Mouse (Mus musculus) brain, embryonic 14.5 days (tissue): ENCODE results near the gene Timm44. TPM values are rescaled to one million over a fixed set of nuclear protein-coding genes. Genes with fewer than 3 reads are reported as not detected.

Experiments used
- DNase-seq: peaks from one replicate; pipeline ENCODE4 v3.0.0-alpha.2; 2011; ENCODE audit warnings: low read depth
- CTCF ChIP-seq: fragments of 200-500 bp; IDR thresholded peaks from 2 replicates; pipeline ENCODE4 v1.5.1; 2012; ENCODE audit warnings: inconsistent platforms, mild to moderate bottlenecking, moderate library complexity, borderline replicate concordance; ENCODE audit not compliant: insufficient read depth, insufficient read length; ENCODE audit errors: extremely low read depth
- POLR2A ChIP-seq: fragments of 200-500 bp; IDR thresholded peaks from 2 replicates; pipeline ENCODE4 v1.6.1; 2012; ENCODE audit warnings: mild to moderate bottlenecking, inconsistent platforms, borderline replicate concordance; ENCODE audit not compliant: poor library complexity, insufficient read depth, insufficient read length, severe bottlenecking; ENCODE audit errors: extremely low read depth
- polyA plus RNA-seq: library from polyadenylated mRNA; depleted of rRNA; stranded (reverse); fragments of >200 nt; gene quantifications from 2 replicates; pipeline ENCODE4 v1.2.3, GENCODE M21; 2012; rRNA removed

Gene Timm44
- polyA plus RNA-seq, 1 experiment, result 76.3 TPM

DNA sequence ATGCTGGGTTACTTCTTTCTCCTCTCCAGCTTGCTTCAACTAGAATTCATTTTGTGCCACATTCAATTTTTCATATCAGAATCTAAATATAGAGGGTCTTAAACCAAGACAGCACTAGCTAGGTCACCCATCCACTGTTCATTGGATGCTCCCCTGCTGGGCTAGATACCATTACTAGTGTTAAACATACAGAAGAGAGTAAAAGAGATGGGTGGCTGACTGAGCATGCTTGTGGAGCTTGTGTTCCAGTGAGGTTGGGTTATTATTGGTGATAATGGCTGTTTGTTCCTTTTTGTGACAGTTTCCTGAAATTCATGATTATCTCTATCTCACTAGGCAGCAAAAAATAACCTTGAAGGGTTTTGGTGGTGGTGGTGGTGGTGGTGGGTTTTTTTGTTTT is 53.7 kb downstream of the Timm44 start:
- no peak for TF ChIP-seq CTCF
- no peak for TF ChIP-seq POLR2A
- no peak for DNase-seq

GRCm38 (mm10) chr8:4219617-4220016 is 56.1 kb downstream of the Timm44 start:
- TF ChIP-seq POLR2A, result no peak
- no peak for TF ChIP-seq CTCF
- DNase-seq, result no peak

DNA sequence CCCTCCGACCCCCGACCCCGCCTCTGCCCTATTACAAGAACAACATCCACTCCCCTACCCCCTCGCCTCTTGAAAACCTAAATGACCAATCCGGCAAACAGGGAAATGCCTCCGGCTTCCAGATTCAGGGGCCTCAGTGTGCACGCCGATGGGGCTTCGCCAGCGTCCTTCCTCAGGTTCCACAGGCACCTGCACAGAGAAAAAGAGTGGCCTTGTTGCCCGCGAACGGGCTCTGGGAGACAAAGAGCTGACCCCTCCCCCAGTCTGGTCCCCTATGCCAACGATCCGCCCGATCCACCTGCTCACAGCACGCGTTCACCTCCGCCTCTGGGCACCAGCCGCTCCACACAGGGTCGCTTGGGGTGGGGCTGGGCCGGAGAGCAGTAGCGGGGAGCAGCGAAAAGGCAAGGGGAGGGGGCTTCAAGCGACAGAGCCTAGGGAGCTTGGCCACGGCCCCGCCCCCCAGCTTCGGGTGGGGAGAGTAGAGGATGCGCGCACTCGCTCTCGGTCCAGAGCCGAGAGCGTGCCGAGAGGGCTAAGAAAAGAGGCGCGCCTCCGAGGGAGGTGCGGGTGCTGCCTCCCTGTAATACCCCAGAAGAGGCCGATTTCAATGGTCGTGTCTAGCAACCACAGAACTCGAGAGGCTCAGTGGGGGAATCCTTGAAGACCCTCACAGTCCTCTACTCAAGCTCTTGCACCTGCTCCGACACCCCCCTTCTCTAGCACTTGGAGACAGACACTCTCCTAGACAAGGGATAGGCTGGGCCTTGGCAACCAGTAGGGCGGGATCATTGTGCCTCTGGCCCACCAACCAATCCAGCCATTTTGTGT is 58.7 kb downstream of the Timm44 start, which contains the start of gene Prr36:
TSS of gene Prr36 (minus strand) at position 669 of the 831 bp plus-strand sequence.
- TF ChIP-seq POLR2A (peak; percentile 59; the same call in 1 of the 2 replicates), CTCF (no peak)
- DNase-seq, result peak; percentile 96

DNA sequence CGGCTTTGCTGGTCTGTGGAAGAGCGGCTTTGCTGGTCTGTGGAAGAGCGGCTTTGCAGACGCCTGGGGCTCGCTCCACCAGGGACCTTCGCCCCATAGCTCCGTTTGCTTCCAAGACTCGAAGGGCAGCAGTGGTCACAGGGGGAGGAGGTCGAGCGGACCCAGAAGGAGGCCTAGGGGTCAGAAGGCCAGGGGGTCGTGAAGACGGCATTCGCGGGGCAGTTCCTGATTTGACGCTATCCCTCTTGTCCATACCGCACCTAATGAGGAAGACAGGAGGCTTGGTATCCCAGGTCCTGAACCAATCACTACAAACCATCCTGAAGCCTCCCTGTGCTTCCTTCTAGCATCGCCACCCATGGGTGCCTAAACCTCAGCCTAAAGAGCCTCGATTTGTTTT is 59.4 kb downstream of the Timm44 start:
- TF ChIP-seq CTCF (no peak), POLR2A (no peak)

GRCm38 (mm10) chr8:4214006-4214980 is 61.4 kb downstream of the Timm44 start:
- DNase-seq, result peak; percentile 61
- no peak for TF ChIP-seq POLR2A
- TF ChIP-seq CTCF, result no peak

More for the DNA sequence above, 59.4 kb downstream of the Timm44 start:
- DNase-seq, result no peak

DNA sequence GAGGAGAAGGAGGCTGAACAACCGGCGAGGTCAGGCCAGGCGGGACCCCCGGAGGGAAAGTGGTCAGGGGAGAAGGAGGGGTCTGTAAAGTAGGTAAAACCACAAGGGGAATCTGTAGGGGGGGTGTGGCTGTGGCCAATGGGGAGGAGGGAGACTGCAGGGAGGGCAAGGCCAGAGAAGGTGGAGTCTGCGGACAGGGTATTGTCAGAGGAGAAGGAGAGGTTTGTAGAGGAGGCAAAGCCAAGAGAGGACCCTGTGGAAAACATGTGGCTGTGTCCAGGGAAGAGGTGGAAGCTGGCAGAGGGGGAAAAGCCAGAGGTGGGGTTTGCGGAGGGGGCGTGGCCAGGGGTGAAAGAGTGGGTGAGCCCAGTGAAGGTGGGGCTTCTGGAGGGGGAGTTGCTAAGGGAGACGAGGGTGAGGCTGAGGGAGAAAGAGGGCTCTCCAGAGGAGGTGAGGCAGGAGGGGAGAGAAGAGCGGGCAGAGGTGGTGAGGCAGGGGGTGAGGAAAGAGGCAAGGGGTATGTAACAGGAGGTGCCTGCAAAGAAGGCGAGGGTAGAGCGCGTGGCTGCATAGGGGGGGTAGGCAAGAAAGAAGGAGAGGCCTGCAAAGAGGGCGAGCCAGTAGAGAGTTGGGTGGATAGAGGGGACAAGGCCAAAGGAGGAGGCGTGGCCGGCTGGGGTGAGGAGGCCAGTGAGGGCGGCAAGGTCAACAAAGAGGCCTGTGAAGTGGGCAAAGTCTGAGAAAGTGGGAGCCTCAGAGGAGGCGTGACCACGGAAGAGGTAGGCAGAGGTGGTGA is 62.3 kb downstream of the Timm44 start:
- TF ChIP-seq POLR2A, result no peak
- TF ChIP-seq CTCF, result no peak
- DNase-seq, result peak; percentile 74

DNA sequence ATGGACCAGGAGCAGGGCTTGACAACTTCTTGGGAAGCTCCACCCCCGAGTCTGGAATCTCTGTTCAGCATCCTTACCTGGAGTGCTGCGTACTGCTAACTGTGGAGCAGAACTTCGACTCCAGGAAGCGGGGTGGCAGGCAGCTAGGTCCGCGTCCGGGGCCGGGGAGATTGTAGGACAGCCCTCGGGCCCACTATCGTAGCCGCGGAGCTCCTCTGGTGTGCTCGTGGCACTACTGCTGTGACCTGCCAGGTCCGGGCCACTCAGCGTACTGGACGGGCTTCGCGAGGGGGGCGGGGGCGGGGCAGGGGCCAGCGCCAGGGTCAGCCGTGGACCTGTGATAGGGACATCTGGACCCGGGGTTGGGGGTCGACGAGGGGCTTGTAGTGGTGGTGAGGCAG is 62.9 kb downstream of the Timm44 start:
- peak; percentile 43 for DNase-seq
- TF ChIP-seq CTCF (no peak), POLR2A (no peak)

GRCm38 (mm10) chr8:4211097-4211496 is 64.6 kb downstream of the Timm44 start:
- 0 out of 2 replicates have a peak, but pooled peaks have one; percentile 1 for TF ChIP-seq CTCF
- TF ChIP-seq POLR2A, result no peak
- DNase-seq, result no peak

Other genes with a start within 250 kb of the Timm44 start
- gene Cd209f, start 170.1 kb downstream of the Timm44 start, polyA plus RNA-seq, result 0.07 TPM in 1 of 2 replicates, not detected in the other
- 0.08 TPM in 1 of 2 replicates, not detected in the other for gene Cd209g, start 141.8 kb downstream of the Timm44 start, polyA plus RNA-seq
- 80.8 and 107 TPM in 2 replicates for gene Evi5l, start 109.3 kb downstream of the Timm44 start, polyA plus RNA-seq
- gene Prr36, start 58.5 kb downstream of the Timm44 start, polyA plus RNA-seq, result 32.7 and 82.9 TPM in 2 replicates
- not detected in 2 replicates for gene Lrrc8e, start 49.1 kb downstream of the Timm44 start, polyA plus RNA-seq
- gene Map2k7, start 37.2 kb downstream of the Timm44 start, polyA plus RNA-seq, result 58.7 and 63.5 TPM in 2 replicates
- 4.3 and 5.6 TPM in 2 replicates for gene Gm49320, start 37.0 kb downstream of the Timm44 start, polyA plus RNA-seq
- 47.4 and 61.4 TPM in 2 replicates for gene Tgfbr3l, start 27.7 kb downstream of the Timm44 start, polyA plus RNA-seq
- gene Snapc2, start 22.8 kb downstream of the Timm44 start, polyA plus RNA-seq, result 65.5 and 75.9 TPM in 2 replicates
- 399 and 499 TPM in 2 replicates for gene Ctxn1, start 16.6 kb downstream of the Timm44 start, polyA plus RNA-seq
- 14.0 and 14.8 TPM in 2 replicates for gene Ccl25, start 49.3 kb upstream of the Timm44 start, polyA plus RNA-seq
- 55.8 and 63.9 TPM in 2 replicates for gene Elavl1, start 49.5 kb upstream of the Timm44 start, polyA plus RNA-seq
- 51.8 and 63.7 TPM in 2 replicates for gene Cers4, start 217.1 kb upstream of the Timm44 start, polyA plus RNA-seq